Mouse (Mus musculus) cerebellum, postnatal 10 days (tissue): ENCODE results near the gene Xrra1.
"Not testable (repeated sequence)": the region's sequence is repeated elsewhere in the genome, so short reads cannot be mapped to it uniquely, and the experiment has no call there.

Source experiments
- DNase-seq, 2 experiments: peaks; one replicate each; pipeline ENCODE4 v3.0.0; 2021; ENCODE audit warnings: mixed read lengths in 2 of 2

The Xrra1 gene

DNA sequence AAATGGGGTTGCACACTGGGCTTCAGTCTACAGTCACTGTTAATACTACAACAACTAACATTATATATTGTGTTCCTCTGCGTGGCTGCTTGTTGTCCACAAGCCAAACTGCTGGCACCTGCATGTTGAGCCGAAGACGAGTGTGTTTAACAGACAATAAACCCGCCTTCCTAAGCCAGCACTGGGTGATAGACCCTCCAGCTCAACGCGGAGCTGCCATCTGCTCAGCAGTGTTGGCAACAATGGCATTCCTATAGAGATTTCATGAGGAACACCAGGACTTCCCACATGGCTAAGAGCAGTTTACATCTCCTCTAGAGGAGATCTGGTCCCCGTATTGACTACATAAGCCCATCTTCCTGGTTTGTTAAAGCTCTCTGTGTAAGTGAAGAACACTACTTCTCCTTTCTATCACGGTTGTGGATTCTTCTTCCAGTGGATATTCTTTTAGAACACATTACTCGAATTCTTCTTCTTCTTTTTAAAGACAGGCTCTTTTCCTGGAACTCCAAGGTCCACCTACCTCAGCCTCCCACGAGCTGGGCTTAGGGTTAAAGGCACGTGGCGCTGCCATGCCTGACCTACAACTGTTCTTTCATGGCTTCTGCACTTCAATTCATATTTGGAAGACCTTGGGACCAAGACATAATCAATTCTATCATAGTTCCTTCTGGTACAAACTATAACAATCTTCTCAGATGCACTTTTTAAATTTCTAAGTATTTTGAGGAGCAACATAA lies 98.5 kb downstream of the Xrra1 start:
- peak; percentile 27 to 45 for DNase-seq

DNA sequence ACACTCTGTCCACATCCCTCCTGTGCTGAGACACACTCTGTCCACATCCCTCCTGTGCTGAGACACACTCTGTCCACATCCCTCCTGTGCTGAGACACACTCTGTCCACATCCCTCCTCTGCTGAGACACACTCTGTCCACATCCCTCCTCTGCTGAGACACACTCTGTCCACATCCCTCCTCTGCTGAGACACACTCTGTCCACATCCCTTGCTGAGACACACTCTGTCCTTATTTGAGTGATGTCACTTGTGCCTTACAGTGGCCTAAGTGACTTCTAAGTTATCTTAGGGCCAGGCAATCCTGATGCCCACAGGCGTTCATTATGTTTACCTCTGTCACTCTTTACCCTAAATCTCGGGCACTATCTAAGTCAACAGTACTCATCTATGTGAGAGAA lies 101.7 kb downstream of the Xrra1 start:
- DNase-seq: not testable (repeated sequence)

GRCm38 (mm10) chr7:99961518-99961917 lies 102.6 kb downstream of the Xrra1 start:
- DNase-seq: no peak

DNA sequence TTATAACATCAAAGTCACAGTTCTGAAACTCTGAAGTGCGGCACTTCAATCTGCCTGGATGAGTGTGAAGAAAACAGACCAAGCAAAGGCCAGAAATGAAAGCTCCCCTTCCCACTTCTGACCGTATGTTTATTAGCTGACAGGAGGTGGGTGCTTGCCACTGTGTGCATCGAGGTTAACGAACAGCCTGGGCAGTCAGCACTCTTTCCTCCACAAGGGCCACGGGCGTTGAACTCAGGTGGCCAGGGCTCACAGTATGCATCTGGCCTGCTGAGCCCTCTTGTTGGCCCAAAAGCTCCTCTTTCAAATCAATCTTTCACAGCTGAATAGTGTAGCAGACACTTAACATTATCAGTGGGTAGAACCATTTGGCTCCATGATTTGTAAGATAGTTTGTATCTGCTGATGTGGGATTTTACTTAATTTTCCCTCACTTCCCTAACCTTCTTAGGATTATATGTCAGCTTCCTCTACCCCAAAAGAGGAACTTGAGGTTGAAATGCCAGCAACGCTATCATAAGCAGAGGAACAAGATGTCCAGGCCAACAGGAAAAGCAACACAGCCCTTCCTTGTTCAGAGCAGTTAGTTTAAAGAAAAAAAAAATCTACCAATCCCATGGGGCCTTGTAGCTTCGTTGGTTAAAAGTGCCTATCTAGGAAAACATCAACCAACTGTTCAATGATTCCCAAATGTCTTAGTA lies 103.8 kb downstream of the Xrra1 start:
- DNase-seq: no peak

- no peak for DNase-seq
Measured at GRCm38 (mm10) chr7:99963237-99963860, 104.4 kb downstream of the Xrra1 start.

DNA sequence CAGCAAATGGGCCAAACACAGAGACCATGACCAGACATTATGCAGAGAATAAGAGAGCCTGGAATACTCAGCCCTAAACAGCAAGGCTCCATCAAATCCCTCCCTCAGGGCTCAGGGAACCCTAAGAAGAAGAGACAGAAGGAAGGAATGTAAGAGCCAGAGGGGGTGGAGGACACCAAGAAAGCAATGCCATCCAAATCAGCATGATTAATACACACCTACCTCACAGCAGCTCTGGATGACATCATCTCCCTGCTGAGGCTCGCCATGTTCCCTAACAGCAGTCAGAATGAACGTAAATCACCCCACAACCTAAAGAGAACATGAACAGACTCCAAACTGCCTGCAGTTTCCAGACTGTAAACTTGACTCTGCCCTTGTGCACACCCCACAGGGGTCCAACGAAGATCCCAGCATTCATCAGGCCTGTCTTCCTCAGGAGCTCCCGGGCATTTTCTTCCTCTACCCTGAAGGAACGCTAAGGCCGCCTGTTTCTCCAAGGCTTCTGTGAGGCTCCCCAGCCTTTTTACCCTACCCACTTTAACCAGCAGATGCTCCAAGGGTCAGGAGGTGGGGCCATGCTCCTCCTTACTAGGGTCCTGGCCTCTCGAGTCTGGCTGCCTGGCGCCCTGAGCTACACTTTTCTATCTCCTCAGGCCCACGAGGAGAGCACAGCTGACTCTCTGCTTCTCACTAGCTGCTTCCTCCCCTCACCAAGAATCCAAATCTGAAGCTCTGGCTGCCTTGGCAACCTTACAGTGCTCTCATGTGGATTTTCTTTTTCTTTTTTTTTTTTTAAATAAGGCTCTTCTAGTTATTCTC lies 106.3 kb downstream of the Xrra1 start:
- peak; percentile 33 to 34 for DNase-seq

GRCm38 (mm10) chr7:99966011-99966721 lies 107.2 kb downstream of the Xrra1 start:
- DNase-seq: peak in 1 of 2 experiments; percentile 16
